Mouse (Mus musculus): ENCODE measurements around the gene Fras1.
A peak's percentile ranks its signal among the peaks of the same experiment; 100 is the strongest.

Gene Fras1

DNA sequence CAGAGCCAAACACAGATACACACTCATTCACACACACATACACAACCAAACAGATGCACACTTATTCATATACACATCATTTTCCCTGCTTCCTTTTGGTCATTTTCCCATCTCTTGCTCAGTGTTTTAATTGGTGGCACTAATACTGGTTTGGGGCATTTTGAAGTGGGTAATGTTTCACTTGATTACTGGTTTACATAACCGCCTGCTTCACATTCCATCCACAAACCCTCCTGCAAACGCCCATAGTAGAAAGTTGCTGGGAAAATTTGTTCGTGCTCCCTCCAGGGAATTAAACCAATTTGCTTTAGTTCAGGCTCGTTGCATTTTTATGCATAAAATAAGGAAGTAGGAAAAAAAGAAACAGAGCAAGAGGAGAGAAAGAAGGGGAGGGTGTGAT is 200.8 kb downstream of the Fras1 start:
- DNase-seq (ENCODE audit: extremely low spot score, low spot score): no peak

GRCm38 (mm10) chr5:96578705-96579104 is 204.9 kb downstream of the Fras1 start:
- DNase-seq (ENCODE audit: extremely low spot score, low spot score): no peak

DNA sequence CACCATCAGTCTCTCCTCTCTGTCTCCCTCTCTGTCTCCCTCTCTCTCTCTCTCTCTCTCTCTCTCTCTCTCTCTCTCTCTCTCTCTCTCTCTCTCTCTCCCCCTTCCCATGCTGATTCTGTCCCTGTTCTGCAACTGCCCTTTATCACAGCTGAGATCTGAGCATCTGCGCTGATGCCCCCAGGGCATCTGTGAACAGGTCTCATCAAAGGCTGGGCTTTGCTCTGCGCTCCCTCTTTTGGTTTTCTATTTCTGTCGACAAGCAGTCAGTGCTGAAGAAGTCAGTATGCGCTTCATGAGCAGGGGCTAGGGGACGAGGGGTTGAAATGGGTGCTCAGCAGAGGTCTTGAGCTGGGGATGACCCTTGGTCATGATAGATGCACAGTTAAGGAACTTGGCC is 206.2 kb downstream of the Fras1 start:
- no peak for DNase-seq (ENCODE audit: extremely low spot score, low spot score)

- DNase-seq (ENCODE audit: extremely low spot score, low spot score): no peak
Observed at GRCm38 (mm10) chr5:96584730-96585129, 211.0 kb downstream of the Fras1 start.

DNA sequence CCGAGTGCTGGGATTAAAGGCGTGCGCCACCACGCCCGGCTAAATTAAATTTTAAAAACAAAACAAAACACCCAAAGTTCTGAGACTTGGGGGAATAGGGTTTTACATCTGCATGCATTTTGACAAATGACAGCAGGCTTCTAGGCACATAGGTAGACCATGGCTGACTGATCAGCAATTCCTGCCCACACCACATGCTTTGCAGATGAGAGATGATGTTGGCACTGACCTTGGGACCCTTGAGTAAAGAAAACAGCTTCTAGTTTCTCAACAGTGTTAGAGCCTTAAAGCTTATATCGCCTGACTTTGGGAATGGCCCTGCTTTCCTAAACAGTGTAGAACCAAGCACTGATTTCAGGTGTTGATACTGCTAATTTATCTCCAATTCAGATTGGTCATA is 216.9 kb downstream of the Fras1 start:
- no peak for DNase-seq (ENCODE audit: extremely low spot score, low spot score)

GRCm38 (mm10) chr5:96595793-96596192 is 222.0 kb downstream of the Fras1 start:
- no peak for DNase-seq (ENCODE audit: extremely low spot score, low spot score)

DNA sequence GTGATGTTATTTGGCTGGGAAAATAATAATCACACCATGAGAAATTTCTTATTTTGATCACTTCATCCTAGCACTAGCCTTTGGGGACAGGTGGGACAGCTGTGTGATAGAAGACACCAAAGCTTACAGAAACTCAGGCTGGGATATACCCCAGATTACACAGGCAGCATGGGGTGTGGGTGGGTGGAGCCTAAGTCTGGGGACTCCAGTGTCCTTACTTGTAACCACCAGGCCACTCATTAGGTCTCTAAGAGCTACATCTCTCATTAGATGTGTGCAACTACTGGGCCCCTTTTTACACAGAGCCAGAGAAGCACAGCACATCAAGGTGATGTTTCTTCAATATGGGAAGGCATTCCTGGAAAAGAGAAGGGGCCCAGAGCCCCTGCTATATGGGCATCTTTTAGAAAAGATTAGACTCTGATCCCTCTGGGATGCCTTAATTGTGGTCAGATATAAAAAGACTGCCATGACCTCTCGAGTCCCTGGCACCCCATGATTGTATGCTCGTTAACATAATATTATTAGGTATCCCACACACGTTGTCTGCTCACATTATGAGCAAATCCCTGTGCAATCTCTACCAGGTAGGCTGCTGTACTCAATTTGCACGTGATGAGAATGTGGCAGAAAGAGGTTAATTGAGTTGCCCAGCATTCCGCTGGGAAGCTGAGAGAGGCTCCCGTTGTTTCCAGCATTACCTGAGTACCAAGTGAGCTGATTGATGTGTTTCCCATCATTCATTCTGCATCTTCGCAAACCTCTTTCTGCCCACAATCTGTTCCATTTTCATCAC is 230.4 kb downstream of the Fras1 start:
- DNase-seq (ENCODE audit: extremely low spot score, low spot score): no peak

GRCm38 (mm10) chr5:96608036-96608435 is 234.3 kb downstream of the Fras1 start:
- DNase-seq (ENCODE audit: extremely low spot score, low spot score): no peak

GRCm38 (mm10) chr5:96608581-96609280 is 235.0 kb downstream of the Fras1 start:
- peak; percentile 34 for DNase-seq (ENCODE audit: extremely low spot score, low spot score)

- no peak for DNase-seq (ENCODE audit: extremely low spot score, low spot score)
Observed at GRCm38 (mm10) chr5:96612077-96612476, 238.3 kb downstream of the Fras1 start.

DNA sequence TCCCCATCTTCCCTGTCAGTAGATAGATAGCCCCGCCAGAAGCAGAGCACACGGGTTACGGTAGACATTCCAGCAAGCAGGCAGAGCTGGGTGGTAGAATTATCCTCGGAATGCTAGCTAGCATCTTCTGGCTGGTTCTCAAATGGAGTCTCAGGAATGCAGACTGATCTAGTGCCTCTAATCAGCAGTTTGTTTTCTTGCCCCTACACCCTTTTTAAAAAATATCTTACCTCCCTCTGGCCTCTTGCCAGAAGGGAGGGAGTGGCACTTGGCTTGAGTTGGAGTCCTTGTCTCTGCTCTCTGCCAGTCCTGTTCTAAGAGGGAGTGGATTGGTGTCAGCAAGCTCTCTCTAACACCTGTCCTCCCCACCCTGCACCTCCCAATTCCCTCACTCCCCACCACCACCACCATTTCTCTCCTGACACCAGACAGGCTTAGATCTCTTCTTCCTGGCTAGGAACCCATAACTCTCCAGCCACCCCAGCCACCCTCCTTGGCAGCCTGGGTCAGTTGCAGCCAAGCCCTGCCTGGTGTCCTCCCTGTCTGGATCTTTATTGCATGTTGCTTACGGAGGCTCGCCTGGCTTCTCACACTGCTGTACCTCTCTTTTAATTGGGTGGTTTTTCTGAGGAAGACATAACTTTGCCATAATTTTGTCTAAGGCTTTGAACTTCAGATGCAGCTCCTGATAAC is 243.3 kb downstream of the Fras1 start:
- no peak for DNase-seq (ENCODE audit: extremely low spot score, low spot score)

- no peak for DNase-seq (ENCODE audit: extremely low spot score, low spot score)
Observed at GRCm38 (mm10) chr5:96618008-96618407, 244.3 kb downstream of the Fras1 start.

DNA sequence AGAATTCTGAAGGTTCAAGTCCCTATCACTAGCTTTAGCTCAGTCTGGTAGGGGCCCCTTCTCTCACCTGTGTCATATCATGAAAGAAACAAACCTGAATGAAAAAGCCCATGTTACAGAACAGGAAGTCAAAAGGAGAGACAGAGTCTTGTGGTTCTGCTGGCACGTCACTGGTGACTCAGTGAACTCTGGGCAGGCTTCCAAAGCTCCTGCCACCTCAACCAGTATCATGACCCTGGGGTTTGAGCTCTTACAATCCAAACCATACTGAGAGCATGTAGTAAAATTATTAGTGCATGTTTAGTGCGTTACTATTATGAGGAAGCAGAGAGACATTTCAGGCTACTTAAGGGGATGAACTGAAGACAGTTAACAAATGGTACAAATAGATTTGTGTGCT is 246.5 kb downstream of the Fras1 start:
- no peak for DNase-seq (ENCODE audit: extremely low spot score, low spot score)

GRCm38 (mm10) chr5:96620618-96621017 is 246.9 kb downstream of the Fras1 start:
- no peak for DNase-seq (ENCODE audit: extremely low spot score, low spot score)

- DNase-seq (ENCODE audit: extremely low spot score, low spot score): no peak
Observed at GRCm38 (mm10) chr5:96622604-96623352, 249.0 kb downstream of the Fras1 start.

GRCm38 (mm10) chr5:96629851-96630250 is 256.1 kb downstream of the Fras1 start:
- no peak for DNase-seq (ENCODE audit: extremely low spot score, low spot score)

DNA sequence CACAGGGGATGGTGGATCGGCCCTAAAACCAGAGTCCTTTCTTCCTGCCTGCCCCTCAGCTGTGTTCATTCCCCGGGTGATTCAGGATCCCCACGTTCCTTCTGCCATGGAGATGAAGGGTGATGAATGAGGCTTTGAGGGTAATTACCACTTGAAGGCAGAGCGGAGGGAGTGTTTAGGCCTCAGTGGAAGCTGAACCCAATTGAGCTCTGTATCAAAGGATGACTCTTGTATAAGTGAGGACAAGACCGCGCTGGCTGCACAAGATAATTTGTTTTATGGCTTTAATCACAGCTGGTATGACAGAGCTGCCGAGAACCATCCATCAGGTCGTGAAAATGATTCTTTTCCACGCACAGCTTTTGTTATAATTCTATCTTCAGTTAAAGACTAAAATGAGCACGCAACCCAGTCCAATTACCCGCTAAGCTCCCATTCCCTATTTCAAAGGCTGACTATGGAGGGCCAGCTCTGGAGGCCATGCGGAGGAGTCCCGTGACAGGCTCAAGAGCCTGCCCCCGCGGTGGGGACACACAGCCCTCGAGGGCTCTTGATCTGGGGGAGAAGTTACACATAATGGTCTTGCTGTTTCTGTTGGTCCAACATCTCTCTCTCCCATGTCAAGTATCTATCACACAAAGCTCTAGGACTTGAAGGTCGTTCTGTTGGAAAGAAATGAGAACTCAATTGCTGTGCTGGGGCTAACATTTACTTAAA is 261.5 kb downstream of the Fras1 start:
- DNase-seq (ENCODE audit: extremely low spot score, low spot score): no peak

GRCm38 (mm10) chr5:96635866-96636265 is 262.1 kb downstream of the Fras1 start:
- no peak for DNase-seq (ENCODE audit: extremely low spot score, low spot score)

DNA sequence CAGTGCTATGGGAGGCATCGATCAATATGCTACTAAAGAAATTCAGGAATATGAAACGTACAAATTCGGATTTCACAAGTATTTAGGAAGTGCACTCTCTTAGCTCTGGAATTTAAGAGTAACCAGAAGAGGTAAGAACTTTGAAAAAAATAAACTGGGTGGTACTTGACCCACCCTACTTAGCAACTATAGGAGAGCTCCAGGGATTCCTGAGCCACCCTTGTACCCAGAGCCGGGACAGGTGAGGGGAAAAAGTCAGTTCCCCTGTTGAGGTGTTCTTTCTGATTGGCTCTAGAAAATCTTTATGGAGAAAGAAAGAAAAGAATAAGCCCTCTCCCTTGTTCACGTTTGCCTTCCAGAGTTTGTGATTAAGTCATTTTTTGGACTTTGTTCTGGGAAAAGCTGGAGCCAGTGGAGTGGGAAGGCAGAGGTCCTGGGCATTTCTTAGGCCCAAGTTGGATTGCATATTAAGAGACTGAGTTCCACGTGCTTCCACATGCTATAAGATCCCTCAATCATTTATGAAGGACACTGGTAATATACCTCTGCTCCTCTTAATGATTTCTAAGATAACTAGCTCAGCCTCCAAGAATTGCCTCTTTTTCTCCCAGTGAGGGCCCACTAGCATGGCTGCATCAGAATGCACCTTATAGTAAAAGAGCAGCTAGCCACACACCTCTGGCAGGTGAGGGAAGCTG is 265.6 kb downstream of the Fras1 start:
- no peak for DNase-seq (ENCODE audit: extremely low spot score, low spot score)

DNA sequence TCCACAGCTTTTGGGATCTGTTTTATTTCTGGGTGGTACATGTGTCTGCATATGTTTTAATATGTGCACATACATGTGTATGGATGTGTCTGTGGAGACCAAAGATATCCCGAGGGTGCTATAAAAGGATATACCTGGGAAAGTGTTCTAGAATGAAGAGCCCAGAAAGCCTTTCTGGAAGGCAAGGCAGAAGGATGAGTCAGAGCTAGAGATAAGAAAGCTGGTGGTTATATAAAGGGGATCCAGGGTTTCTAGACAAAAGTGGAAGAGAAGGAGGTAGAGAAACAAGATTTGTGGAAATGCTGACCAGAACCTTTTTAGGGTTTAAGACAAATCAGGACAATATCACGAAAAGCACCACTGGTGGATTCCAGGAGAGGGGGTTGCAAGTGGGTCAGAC is 267.5 kb downstream of the Fras1 start:
- DNase-seq (ENCODE audit: extremely low spot score, low spot score): no peak

All from neural tube, embryonic 10.5 days (tissue).